Mouse (Mus musculus) heart, adult 9 months (tissue): ENCODE measurements around the gene Isca2.

Source experiments
- DNase-seq, 2 experiments: peaks; one replicate each; pipeline ENCODE4 v3.0.0; 2022; ENCODE audit warnings: low spot score in 2 of 2

The Isca2 gene

GRCm38 (mm10) chr12:84772726-84773441 is at the start of gene Isca2, which contains the start of gene Npc2:
Gene Isca2 (plus strand): TSS chr12:84773251.
Gene Npc2 (minus strand): TSS chr12:84773152.
- peak; percentile 99 for DNase-seq

DNA sequence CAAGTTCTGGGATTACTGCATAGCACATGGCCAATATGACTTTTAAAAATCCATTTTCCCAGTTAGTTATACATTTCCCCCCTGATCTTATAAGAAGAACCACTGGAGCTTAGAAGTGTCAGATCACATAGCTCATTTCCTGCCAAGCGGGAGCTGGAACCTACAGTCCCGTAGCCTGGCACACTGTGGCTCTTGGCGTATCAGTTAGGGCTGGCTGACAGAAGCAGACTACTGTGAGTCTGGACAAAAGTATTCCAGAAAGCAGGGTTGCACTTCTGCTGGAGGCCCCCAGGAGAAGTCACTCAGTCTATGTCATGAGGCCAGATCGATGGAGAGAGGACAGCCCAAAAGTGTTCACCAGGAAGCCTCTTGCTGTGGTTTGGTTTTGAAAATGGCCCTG is 46.7 kb upstream of the Isca2 start:
- no peak for DNase-seq

GRCm38 (mm10) chr12:84726986-84727385 is 46.1 kb upstream of the Isca2 start:
- no peak for DNase-seq

- no peak for DNase-seq
Observed at GRCm38 (mm10) chr12:84727434-84727833, 45.6 kb upstream of the Isca2 start.

DNA sequence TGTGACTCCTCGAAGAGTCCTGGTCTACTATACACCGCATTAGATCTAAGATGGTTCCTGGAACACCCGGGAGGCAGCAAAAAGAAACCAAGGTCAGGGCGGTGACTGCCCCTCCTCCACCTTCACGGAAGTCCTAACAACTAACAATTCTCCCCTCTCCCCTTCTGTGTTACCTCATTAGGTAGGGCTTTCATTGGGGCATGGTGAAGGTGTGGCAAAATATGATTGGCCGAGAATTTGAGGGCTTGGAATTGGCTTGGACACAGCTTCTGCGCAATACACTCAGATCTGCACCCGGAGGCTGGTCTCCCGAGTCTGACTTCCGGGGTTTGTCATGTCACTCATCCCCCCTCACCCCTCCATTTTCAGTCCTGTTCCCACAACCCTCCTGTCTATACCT is 44.6 kb upstream of the Isca2 start:
- DNase-seq: no peak

DNA sequence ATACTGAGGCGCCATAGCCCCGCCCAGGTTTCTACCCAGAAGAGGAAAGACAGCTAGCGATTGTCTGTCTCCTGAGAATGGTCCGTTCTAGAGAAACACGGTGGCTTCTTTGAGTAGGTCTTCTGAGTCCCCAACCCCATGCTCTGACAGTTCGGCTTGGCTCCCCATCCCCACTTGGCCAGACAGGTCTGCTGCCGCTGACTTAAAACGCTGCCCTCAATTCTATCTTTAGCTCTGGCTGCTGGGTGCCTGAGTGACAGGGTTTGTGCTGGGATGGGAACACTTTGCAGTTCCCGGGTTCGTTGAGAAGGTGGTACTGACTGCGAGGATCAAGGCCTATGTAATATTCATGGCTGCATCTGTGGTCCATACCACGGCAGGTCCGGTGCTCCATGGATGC is 39.7 kb upstream of the Isca2 start:
- no peak for DNase-seq

GRCm38 (mm10) chr12:84743496-84743895 is 29.6 kb upstream of the Isca2 start:
- no peak for DNase-seq

GRCm38 (mm10) chr12:84745700-84746099 is 27.4 kb upstream of the Isca2 start:
- no peak for DNase-seq

GRCm38 (mm10) chr12:84748134-84748533 is 24.9 kb upstream of the Isca2 start:
- DNase-seq: no peak

DNA sequence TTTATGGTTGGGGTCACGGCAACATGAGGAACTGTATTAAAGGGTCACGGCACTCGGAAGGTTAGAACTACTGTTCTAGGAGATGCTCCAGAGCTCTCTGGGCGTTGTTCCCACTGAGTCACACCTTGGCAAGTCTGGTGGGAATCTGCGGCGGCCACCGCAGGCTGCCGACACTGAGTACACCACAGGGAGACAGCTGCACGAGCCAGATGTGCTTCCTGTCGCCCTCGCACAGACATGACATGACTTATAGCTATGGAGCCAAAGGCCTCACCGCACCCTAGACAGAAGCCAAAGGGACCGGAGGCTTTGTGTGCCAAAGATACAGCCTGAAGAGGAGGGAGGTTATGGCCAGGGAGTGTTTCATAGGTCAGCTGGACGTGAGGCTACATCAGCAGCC is 22.4 kb upstream of the Isca2 start:
- peak; percentile 56 to 57 for DNase-seq

- DNase-seq: no peak
Observed at GRCm38 (mm10) chr12:84752131-84752977, 20.7 kb upstream of the Isca2 start.

GRCm38 (mm10) chr12:84755008-84755695 is 17.9 kb upstream of the Isca2 start:
- no peak for DNase-seq

DNA sequence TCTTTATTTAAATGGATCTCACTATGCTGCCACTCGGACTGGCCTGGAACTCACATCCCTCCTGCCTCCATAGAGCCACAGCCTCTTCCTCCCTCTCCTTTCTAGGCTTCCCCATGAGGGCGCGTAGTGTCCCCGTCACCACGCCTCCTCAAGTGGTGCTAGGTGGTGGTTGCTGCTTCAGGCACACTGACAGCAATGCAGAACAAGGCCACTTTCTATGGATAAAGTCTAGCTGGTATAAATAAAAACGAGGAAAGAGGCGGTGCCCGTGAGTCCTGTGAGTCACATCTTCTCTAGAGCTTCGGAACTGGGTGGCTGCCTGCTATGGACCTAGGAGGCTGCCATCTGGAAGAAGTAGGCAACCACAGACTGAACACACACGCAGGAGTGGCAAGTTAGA is 17.0 kb upstream of the Isca2 start:
- DNase-seq: no peak

DNA sequence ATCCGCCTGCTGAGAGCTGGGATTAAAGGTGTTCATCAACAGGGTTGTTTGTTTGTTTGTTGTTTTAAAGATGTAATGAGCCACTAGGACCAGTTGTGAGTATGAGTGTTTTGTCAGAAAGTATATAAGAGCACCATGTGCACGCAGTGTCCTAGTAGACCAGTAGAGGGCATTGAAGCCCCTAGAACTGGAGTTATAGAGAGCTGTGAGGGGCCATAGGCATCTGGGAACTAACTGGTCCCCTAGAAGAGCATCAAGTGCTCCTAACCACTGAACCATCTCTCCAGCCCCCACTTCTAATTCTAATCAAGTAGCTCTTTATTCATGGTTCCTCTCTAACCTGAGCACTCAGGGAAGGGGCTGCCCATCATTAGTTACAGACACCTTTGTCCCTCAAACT is 14.0 kb upstream of the Isca2 start:
- no peak for DNase-seq

GRCm38 (mm10) chr12:84762532-84762931 is 10.5 kb upstream of the Isca2 start:
- DNase-seq: peak in 1 of 2 experiments; percentile 38

- no peak for DNase-seq
Observed at GRCm38 (mm10) chr12:84763577-84764218, 9.4 kb upstream of the Isca2 start.

- DNase-seq: no peak
Observed at GRCm38 (mm10) chr12:84764756-84765155, 8.3 kb upstream of the Isca2 start.

GRCm38 (mm10) chr12:84765506-84765905 is 7.5 kb upstream of the Isca2 start:
- no peak for DNase-seq

GRCm38 (mm10) chr12:84766113-84766735 is 6.8 kb upstream of the Isca2 start:
- no peak for DNase-seq

GRCm38 (mm10) chr12:84767510-84767909 is 5.5 kb upstream of the Isca2 start:
- DNase-seq: no peak

DNA sequence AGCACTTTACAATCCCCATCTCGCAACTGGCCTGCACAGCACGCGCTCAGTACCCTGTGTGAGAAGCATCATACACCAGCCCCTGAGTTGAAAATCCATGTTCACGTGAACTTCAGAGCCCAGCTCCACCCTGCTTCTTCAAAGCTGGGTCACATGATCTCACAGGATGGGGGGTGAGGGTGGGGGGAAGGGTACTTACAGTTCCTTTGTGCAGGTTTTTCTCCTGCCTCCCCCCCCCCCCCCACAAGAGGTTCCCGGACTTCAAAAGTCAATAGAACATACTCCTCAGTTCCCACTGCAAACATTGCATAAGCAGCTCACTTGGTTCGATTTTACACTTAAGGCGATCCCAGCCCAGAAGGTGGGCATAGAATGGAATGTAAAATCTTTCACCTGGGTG is 3.4 kb upstream of the Isca2 start:
- DNase-seq: no peak
